ENCODE assay signal across 10 mouse cellular contexts in the genomic region with DNA sequence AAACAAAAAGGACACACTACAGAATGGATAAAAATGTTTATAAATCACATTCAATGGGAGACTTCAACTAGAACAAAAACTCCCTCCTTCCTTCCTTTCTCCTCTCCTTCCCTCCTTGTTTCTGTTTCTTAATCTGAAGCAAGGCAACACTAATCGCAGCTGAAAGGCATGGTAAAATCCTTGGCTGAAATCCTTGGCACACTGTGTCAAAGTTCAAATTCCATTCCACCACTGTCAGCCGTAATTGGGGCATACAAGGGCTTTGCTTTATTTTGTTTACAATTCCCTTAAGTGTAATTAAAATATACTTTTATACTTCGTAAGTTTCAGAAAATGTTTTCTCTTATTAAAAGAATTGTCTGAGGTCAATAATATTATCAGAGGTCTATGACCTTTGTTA.
A peak's percentile ranks its signal among the peaks of the same experiment; 100 is the strongest.
DNase-seq lines count a peak whose midpoint lies in the region.
"Had no signal": no experiment of that assay in that cellular context is flagged by ENCODE, and none has a peak within 500 bp of the region (broad histone marks: within the 10 kb centered on the region; RNA-seq: fewer than 3 reads in every experiment).

No protein-coding gene starts in this region.

- peak; percentile 21 for DNase-seq in gastrocnemius, adult 18-20 months (ENCODE audit: low spot score)
- no peak for DNase-seq in gastrocnemius, adult 8-10 months (ENCODE audit: low spot score in 2 of 2)
- DNase-seq in kidney, adult 9 months: peak; percentile 80
- DNase-seq in kidney, postnatal 4 days: no peak
- DNase-seq in adipocyte (ENCODE audit: low spot score): peak; percentile 81
- DNase-seq in retina, embryonic 14.5 days (ENCODE audit: low spot score): peak; percentile 71
- DNase-seq in cerebellum, postnatal 14 days: no peak
- DNase-seq: cerebellum, adult 9-10 months; lung, embryonic 14.5 days; thymus, adult 2 months had no signal

Comparison
In these comparisons a context has a peak if more than half of its experiments do, and no peak if none do; other contexts are left out.
1. DNase-seq: peak in gastrocnemius, adult 18-20 months (single experiment), kidney, adult 9 months (single experiment), adipocyte (single experiment) and retina, embryonic 14.5 days (single experiment); none in gastrocnemius, adult 8-10 months (0 of 2), kidney, postnatal 4 days (0 of 2) and cerebellum, postnatal 14 days (0 of 2).